Mouse (Mus musculus): ENCODE measurements around the gene Fbxw8. TPM values are rescaled to one million over a fixed set of nuclear protein-coding genes. Genes with fewer than 3 reads are reported as not detected.

Fbxw8 gene
- polyA plus RNA-seq, 1 experiment = 72.5 TPM

GRCm38 (mm10) chr5:118034632-118035031, 120.6 kb downstream of the Fbxw8 start:
- Histone ChIP-seq H3K4me3 (ENCODE audit: insufficient read depth, poor library complexity, severe bottlenecking) (no peak overlapping the region), H3K27me3 (ENCODE audit: control insufficient read depth, insufficient read depth, insufficient read length) (no peaks in the 10 kb centered on the region), H3ac (ENCODE audit: control insufficient read depth, insufficient read length, low read depth) (no peak overlapping the region), H3K36me3 (ENCODE audit: control insufficient read depth, insufficient read depth) (no peaks in the 10 kb centered on the region), H3K79me3 (ENCODE audit: low read depth) (no peaks in the 10 kb centered on the region), H3K79me2 (ENCODE audit: control insufficient read depth, insufficient read depth) (no peaks in the 10 kb centered on the region)
- TF ChIP-seq FOSL1 (IDR thresholded peaks at IDR 0.05; ENCODE audit: insufficient read depth, low read length, poor library complexity, severe bottlenecking) = no peak
- no peak for TF ChIP-seq MYOG (IDR thresholded peaks at IDR 0.05; ENCODE audit: control insufficient read depth, extremely low read depth, insufficient read length)
- no peak for TF ChIP-seq USF1 (IDR thresholded peaks at IDR 0.05; ENCODE audit: low read depth)
- TF ChIP-seq CEBPB (IDR thresholded peaks at IDR 0.05; ENCODE audit: low read depth) = no peak

- no peaks in the 10 kb centered on the region for H3K79me2 ChIP-seq (ENCODE audit: control insufficient read depth, insufficient read depth)
- peaks cover 5% of the 10 kb centered on the region for H3K27me3 ChIP-seq (ENCODE audit: control insufficient read depth, insufficient read depth, insufficient read length)
- TF ChIP-seq MYOD1 (IDR thresholded peaks at IDR 0.05; ENCODE audit: control insufficient read depth, insufficient read length, low read depth) (no peak), MAX (IDR thresholded peaks at IDR 0.05) (no peak), FOSL1 (IDR thresholded peaks at IDR 0.05; ENCODE audit: insufficient read depth, low read length, poor library complexity, severe bottlenecking) (no peak), CTCF (IDR thresholded peaks at IDR 0.05; ENCODE audit: control insufficient read depth, insufficient read depth, insufficient read length) (no peak), USF1 (IDR thresholded peaks at IDR 0.05; ENCODE audit: low read depth) (no peak), MYOG (IDR thresholded peaks at IDR 0.05; ENCODE audit: control insufficient read depth, extremely low read depth, insufficient read length) (no peak), CEBPB (IDR thresholded peaks at IDR 0.05; ENCODE audit: low read depth) (no peak)
- H3K36me3 ChIP-seq (ENCODE audit: control insufficient read depth, insufficient read depth) = no peaks in the 10 kb centered on the region
- H3K4me3 ChIP-seq (ENCODE audit: insufficient read depth, poor library complexity, severe bottlenecking) = no peak overlapping the region
- H3K79me3 ChIP-seq (ENCODE audit: low read depth) = no peaks in the 10 kb centered on the region
- no peak overlapping the region for H3ac ChIP-seq (ENCODE audit: control insufficient read depth, insufficient read length, low read depth)
Measured at GRCm38 (mm10) chr5:118033740-118034139, 121.5 kb downstream of the Fbxw8 start.

- Histone ChIP-seq H3K79me2 (ENCODE audit: control insufficient read depth, insufficient read depth) (no peaks in the 10 kb centered on the region), H3K27me3 (ENCODE audit: control insufficient read depth, insufficient read depth, insufficient read length) (peaks cover 9% of the 10 kb centered on the region), H3K36me3 (ENCODE audit: control insufficient read depth, insufficient read depth) (no peaks in the 10 kb centered on the region), H3K79me3 (ENCODE audit: low read depth) (no peaks in the 10 kb centered on the region), H3ac (ENCODE audit: control insufficient read depth, insufficient read length, low read depth) (no peak overlapping the region), H3K4me3 (ENCODE audit: insufficient read depth, poor library complexity, severe bottlenecking) (no peak overlapping the region)
- no peak for TF ChIP-seq MYOG (IDR thresholded peaks at IDR 0.05; ENCODE audit: control insufficient read depth, extremely low read depth, insufficient read length)
- TF ChIP-seq FOSL1 (IDR thresholded peaks at IDR 0.05; ENCODE audit: insufficient read depth, low read length, poor library complexity, severe bottlenecking) = no peak
- no peak for TF ChIP-seq CTCF (IDR thresholded peaks at IDR 0.05; ENCODE audit: control insufficient read depth, insufficient read depth, insufficient read length)
- no peak for TF ChIP-seq USF1 (IDR thresholded peaks at IDR 0.05; ENCODE audit: low read depth)
- no peak for TF ChIP-seq MAX (IDR thresholded peaks at IDR 0.05)
- no peak for TF ChIP-seq CEBPB (IDR thresholded peaks at IDR 0.05; ENCODE audit: low read depth)
- TF ChIP-seq MYOD1 (IDR thresholded peaks at IDR 0.05; ENCODE audit: control insufficient read depth, insufficient read length, low read depth) = no peak
Measured at GRCm38 (mm10) chr5:118033328-118033727, 121.9 kb downstream of the Fbxw8 start.

GRCm38 (mm10) chr5:118031508-118031907, 123.8 kb downstream of the Fbxw8 start:
- H3ac ChIP-seq (ENCODE audit: control insufficient read depth, insufficient read length, low read depth) = no peak overlapping the region
- no peaks in the 10 kb centered on the region for H3K79me3 ChIP-seq (ENCODE audit: low read depth)
- TF ChIP-seq USF1 (IDR thresholded peaks at IDR 0.05; ENCODE audit: low read depth) = no peak
- no peak for TF ChIP-seq MAX (IDR thresholded peaks at IDR 0.05)
- TF ChIP-seq MYOG (IDR thresholded peaks at IDR 0.05; ENCODE audit: control insufficient read depth, extremely low read depth, insufficient read length) = no peak
- no peak for TF ChIP-seq CTCF (IDR thresholded peaks at IDR 0.05; ENCODE audit: control insufficient read depth, insufficient read depth, insufficient read length)
- TF ChIP-seq MYOD1 (IDR thresholded peaks at IDR 0.05; ENCODE audit: control insufficient read depth, insufficient read length, low read depth) = no peak
- TF ChIP-seq FOSL1 (IDR thresholded peaks at IDR 0.05; ENCODE audit: insufficient read depth, low read length, poor library complexity, severe bottlenecking) = no peak
- TF ChIP-seq CEBPB (IDR thresholded peaks at IDR 0.05; ENCODE audit: low read depth) = no peak
- H3K4me3 ChIP-seq (ENCODE audit: insufficient read depth, poor library complexity, severe bottlenecking) = no peak overlapping the region
- H3K27me3 ChIP-seq (ENCODE audit: control insufficient read depth, insufficient read depth, insufficient read length) = peaks cover 27% of the 10 kb centered on the region
- no peaks in the 10 kb centered on the region for H3K79me2 ChIP-seq (ENCODE audit: control insufficient read depth, insufficient read depth)
- no peaks in the 10 kb centered on the region for H3K36me3 ChIP-seq (ENCODE audit: control insufficient read depth, insufficient read depth)

GRCm38 (mm10) chr5:118031059-118031458, 124.2 kb downstream of the Fbxw8 start:
- TF ChIP-seq USF1 (IDR thresholded peaks at IDR 0.05; ENCODE audit: low read depth) = no peak
- Histone ChIP-seq H3ac (ENCODE audit: control insufficient read depth, insufficient read length, low read depth) (no peak overlapping the region), H3K4me3 (ENCODE audit: insufficient read depth, poor library complexity, severe bottlenecking) (no peak overlapping the region), H3K36me3 (ENCODE audit: control insufficient read depth, insufficient read depth) (no peaks in the 10 kb centered on the region), H3K79me3 (ENCODE audit: low read depth) (no peaks in the 10 kb centered on the region), H3K27me3 (ENCODE audit: control insufficient read depth, insufficient read depth, insufficient read length) (peaks cover 31% of the 10 kb centered on the region), H3K79me2 (ENCODE audit: control insufficient read depth, insufficient read depth) (no peaks in the 10 kb centered on the region)

- Histone ChIP-seq H3ac (ENCODE audit: control insufficient read depth, insufficient read length, low read depth) (no peak overlapping the region), H3K79me3 (ENCODE audit: low read depth) (no peaks in the 10 kb centered on the region), H3K79me2 (ENCODE audit: control insufficient read depth, insufficient read depth) (no peaks in the 10 kb centered on the region), H3K36me3 (ENCODE audit: control insufficient read depth, insufficient read depth) (no peaks in the 10 kb centered on the region), H3K4me3 (ENCODE audit: insufficient read depth, poor library complexity, severe bottlenecking) (no peak overlapping the region), H3K27me3 (ENCODE audit: control insufficient read depth, insufficient read depth, insufficient read length) (peaks cover 40% of the 10 kb centered on the region)
- TF ChIP-seq MYOG (IDR thresholded peaks at IDR 0.05; ENCODE audit: control insufficient read depth, extremely low read depth, insufficient read length) = no peak
- no peak for TF ChIP-seq MYOD1 (IDR thresholded peaks at IDR 0.05; ENCODE audit: control insufficient read depth, insufficient read length, low read depth)
- no peak for TF ChIP-seq FOSL1 (IDR thresholded peaks at IDR 0.05; ENCODE audit: insufficient read depth, low read length, poor library complexity, severe bottlenecking)
- TF ChIP-seq USF1 (IDR thresholded peaks at IDR 0.05; ENCODE audit: low read depth) = no peak
- TF ChIP-seq CTCF (IDR thresholded peaks at IDR 0.05; ENCODE audit: control insufficient read depth, insufficient read depth, insufficient read length) = no peak
- no peak for TF ChIP-seq CEBPB (IDR thresholded peaks at IDR 0.05; ENCODE audit: low read depth)
- TF ChIP-seq MAX (IDR thresholded peaks at IDR 0.05) = no peak
Measured at GRCm38 (mm10) chr5:118030022-118030675, 125.1 kb downstream of the Fbxw8 start.
